Mouse (Mus musculus) intestine, embryonic 14.5 days (tissue): Measurements from ENCODE around the gene Adgrl3. TPM values are rescaled to one million over a fixed set of nuclear protein-coding genes. Genes with fewer than 3 reads are reported as not detected.
"Not testable (repeated sequence)": the region's sequence is repeated elsewhere in the genome, so short reads cannot be mapped to it uniquely, and the experiment has no call there.

Source experiments
- ATAC-seq: fragments of 200-750 bp; cut with Nextera tagmentation; replicated peaks from 2 replicates; pipeline ENCODE4 v1.8.0; 2017; ENCODE audit warnings: low read depth, moderate number of reproducible peaks, moderate TSS enrichment, moderate library complexity; ENCODE audit not compliant: low FRiP score, low TSS enrichment
- DNase-seq: peaks from one replicate; pipeline ENCODE4 v3.0.0-alpha.2; 2018; ENCODE audit warnings: low spot score
- H3K27ac ChIP-seq: fragments of 300-500 bp; sonication (generic); 2 replicates; pipeline ENCODE4 v1.5.1; 2014; ENCODE audit warnings: low read depth, mild to moderate bottlenecking, control low read depth
- H3K27me3 ChIP-seq: fragments of 300-500 bp; sonication (generic); replicated peaks from 2 replicates; pipeline ENCODE4 v1.6.1; 2014; ENCODE audit warnings: low read length, control low read depth; ENCODE audit not compliant: control insufficient read depth, insufficient read depth
- H3K36me3 ChIP-seq: fragments of 300-500 bp; sonication (generic); 2 replicates; pipeline ENCODE4 v1.6.1; 2014; ENCODE audit warnings: low read length, control low read depth; ENCODE audit not compliant: control insufficient read depth, insufficient read depth
- H3K4me1 ChIP-seq: fragments of 300-500 bp; sonication (generic); replicated peaks from 2 replicates; pipeline ENCODE4 v1.6.1; 2014; ENCODE audit warnings: low read length, control low read depth, mixed read lengths; ENCODE audit not compliant: control insufficient read depth, insufficient read depth
- H3K4me2 ChIP-seq: fragments of 300-500 bp; sonication (generic); 2 replicates; pipeline ENCODE4 v1.6.1; 2014; ENCODE audit warnings: low read length
- H3K4me3 ChIP-seq: fragments of 300-500 bp; sonication (generic); 2 replicates; pipeline ENCODE4 v1.5.1; 2014; ENCODE audit warnings: low read depth, low read length, control low read depth, mixed read lengths
- H3K9ac ChIP-seq: fragments of 300-500 bp; sonication (generic); 2 replicates; pipeline ENCODE4 v1.6.1; 2014; ENCODE audit warnings: mild to moderate bottlenecking, low read length
- H3K9me3 ChIP-seq: fragments of 300-500 bp; sonication (generic); 2 replicates; pipeline ENCODE4 v1.6.1; 2016; ENCODE audit warnings: low read length, control low read depth; ENCODE audit not compliant: control insufficient read depth
- WGBS: fragments of 180-500 bp; shearing (Covaris S2); extraction: QIAGEN DNeasy Blood & Tissue Kit; methylation state at CpG from one replicate; pipeline ENCODE4 v1.1.7; 2014; 5-methylcytosine and 5-hydroxymethylcytosine counted together
- polyA plus RNA-seq: library from polyadenylated mRNA; unstranded; fragments of >200 nt; fragmentation: Nextera tagmentation; extraction: Ambion mirVana; gene quantifications from 2 replicates; pipeline ENCODE4 v1.2.1, GENCODE M21; 2014

The Adgrl3 gene
- polyA plus RNA-seq, 1 experiment from 2014 or later: 13.5 TPM

DNA sequence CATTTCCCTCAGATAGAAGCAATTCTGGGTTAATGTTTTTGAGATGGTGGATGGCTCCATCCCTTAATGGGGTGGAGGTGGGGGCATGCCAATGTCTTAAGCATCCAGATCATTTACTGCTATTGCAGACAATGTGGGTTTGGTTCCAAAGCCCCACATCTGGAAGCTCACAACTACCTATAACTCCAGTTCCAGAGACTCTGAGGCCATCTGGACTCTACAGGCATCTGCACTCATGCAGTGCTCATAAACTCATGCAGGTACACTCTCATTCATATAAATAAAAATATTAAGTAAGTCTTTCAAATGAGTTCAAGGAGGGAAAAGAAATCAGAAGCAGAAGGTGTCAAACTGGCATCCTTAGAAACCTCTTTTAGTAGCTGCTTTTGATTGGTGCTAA, 530.3 kb downstream of the Adgrl3 start:
- H3K4me3 ChIP-seq: no peak overlapping the region
- no peak for DNase-seq
- H3K36me3 ChIP-seq: no peaks in the 10 kb centered on the region
- H3K27me3 ChIP-seq: no peaks in the 10 kb centered on the region
- H3K4me1 ChIP-seq: no peaks in the 10 kb centered on the region
- H3K9ac ChIP-seq: no peak overlapping the region
- no peak overlapping the region for H3K27ac ChIP-seq
- H3K4me2 ChIP-seq: no peak overlapping the region
- H3K9me3 ChIP-seq: no peaks in the 10 kb centered on the region
- ATAC-seq: no peak

DNA sequence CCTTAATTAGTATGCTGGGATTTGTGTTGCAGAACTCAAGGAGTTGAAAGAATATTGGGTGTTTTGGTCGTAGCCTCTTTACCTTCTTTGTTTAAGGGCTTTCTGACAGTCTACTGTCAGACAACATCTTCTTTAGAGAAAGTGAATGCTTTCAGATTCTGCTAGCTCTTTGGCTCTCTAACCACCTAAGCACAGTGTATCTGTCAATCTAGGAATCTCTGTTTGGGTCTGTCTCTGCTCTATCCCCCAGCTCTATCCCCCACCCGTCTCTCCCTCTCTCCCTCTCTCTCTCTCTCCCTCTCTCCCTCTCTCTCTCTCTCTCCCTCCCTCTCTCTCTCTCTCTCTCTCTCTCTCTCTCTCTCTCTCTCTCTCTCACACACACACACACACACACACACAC, 535.2 kb downstream of the Adgrl3 start:
- not testable (repeated sequence) for H3K4me3 ChIP-seq, H3K9me3 ChIP-seq, H3K36me3 ChIP-seq, H3K4me1 ChIP-seq, H3K4me2 ChIP-seq, H3K27me3 ChIP-seq, DNase-seq, H3K27ac ChIP-seq, ATAC-seq, H3K9ac ChIP-seq
- 73% methylated on average over 2 of the region's 2 CpGs for WGBS

DNA sequence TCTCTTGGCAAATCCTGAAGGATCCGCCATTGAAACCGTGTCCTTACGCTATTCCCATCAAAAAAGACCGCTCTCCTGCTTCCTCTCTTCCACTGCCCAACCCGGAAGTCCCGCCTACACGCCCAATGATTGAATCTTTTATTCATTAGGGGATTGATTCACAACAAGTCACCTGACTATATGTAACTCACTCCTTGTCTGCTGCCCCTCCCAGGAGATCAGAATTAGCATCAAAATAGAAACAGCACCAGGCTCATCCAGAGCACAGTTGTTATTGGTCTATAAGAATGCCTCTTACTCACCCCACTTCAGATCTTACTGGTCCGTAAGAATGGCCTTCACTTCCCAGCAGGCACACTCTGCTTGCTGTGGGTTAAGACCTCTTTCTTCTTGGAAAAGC, 536.1 kb downstream of the Adgrl3 start:
- no peak for ATAC-seq
- no peak for DNase-seq
- H3K4me2 ChIP-seq: no peak overlapping the region
- no peak overlapping the region for H3K27ac ChIP-seq
- H3K4me1 ChIP-seq: no peaks in the 10 kb centered on the region
- 86% methylated on average over 8 of the region's 8 CpGs for WGBS
- no peaks in the 10 kb centered on the region for H3K27me3 ChIP-seq
- no peak overlapping the region for H3K4me3 ChIP-seq
- no peaks in the 10 kb centered on the region for H3K9me3 ChIP-seq
- no peaks in the 10 kb centered on the region for H3K36me3 ChIP-seq
- no peak overlapping the region for H3K9ac ChIP-seq

- ATAC-seq (no peak), DNase-seq (no peak)
- H3K9ac ChIP-seq: no peak overlapping the region
- no peak overlapping the region for H3K4me3 ChIP-seq
- H3K36me3 ChIP-seq: no peaks in the 10 kb centered on the region
- H3K4me1 ChIP-seq: no peaks in the 10 kb centered on the region
- H3K9me3 ChIP-seq: no peaks in the 10 kb centered on the region
- H3K4me2 ChIP-seq: no peak overlapping the region
- H3K27me3 ChIP-seq: no peaks in the 10 kb centered on the region
- WGBS: 91% methylated on average over 6 of the region's 6 CpGs
- H3K27ac ChIP-seq: no peak overlapping the region
These were observed 539.0 kb downstream of the Adgrl3 start for GRCm38 (mm10) chr5:81558965-81559364.

DNA sequence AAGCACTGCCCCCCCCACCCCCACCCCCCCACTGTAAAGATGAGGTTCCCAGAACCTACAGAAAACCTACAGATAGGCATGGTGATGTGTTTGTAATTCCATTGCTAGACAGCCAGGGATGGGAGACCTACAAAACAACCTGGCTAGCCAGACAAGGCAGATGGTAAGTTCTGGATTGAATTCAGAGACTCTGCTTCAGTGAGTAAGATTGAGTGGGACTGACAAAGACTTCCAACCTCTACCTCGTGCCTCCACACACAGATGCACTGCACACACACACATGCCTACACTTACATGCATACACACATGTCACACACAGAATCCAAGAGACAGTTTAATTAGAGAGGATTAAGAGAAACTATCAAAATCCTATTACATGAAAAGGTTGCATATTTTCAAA, 544.4 kb downstream of the Adgrl3 start:
- no peak for DNase-seq
- no peak for ATAC-seq
- H3K4me1 ChIP-seq: no peaks in the 10 kb centered on the region
- no peak overlapping the region for H3K27ac ChIP-seq
- no peak overlapping the region for H3K4me2 ChIP-seq
- no peak overlapping the region for H3K9ac ChIP-seq
- H3K4me3 ChIP-seq: no peak overlapping the region
- H3K36me3 ChIP-seq: no peaks in the 10 kb centered on the region
- WGBS: 66% methylated on average over 1 of the region's 1 CpGs
- H3K27me3 ChIP-seq: no peaks in the 10 kb centered on the region
- H3K9me3 ChIP-seq: no peaks in the 10 kb centered on the region

GRCm38 (mm10) chr5:81566577-81566976, 546.6 kb downstream of the Adgrl3 start:
- H3K4me2 ChIP-seq: no peak overlapping the region
- H3K36me3 ChIP-seq: no peaks in the 10 kb centered on the region
- DNase-seq (no peak), ATAC-seq (no peak)
- no peaks in the 10 kb centered on the region for H3K27me3 ChIP-seq
- H3K27ac ChIP-seq: no peak overlapping the region
- no peak overlapping the region for H3K4me3 ChIP-seq
- H3K9me3 ChIP-seq: no peaks in the 10 kb centered on the region
- H3K4me1 ChIP-seq: no peaks in the 10 kb centered on the region
- H3K9ac ChIP-seq: no peak overlapping the region
- WGBS: 96% methylated on average over 1 of the region's 1 CpGs

GRCm38 (mm10) chr5:81568743-81569142, 548.8 kb downstream of the Adgrl3 start:
- no peak overlapping the region for H3K4me3 ChIP-seq
- DNase-seq (no peak), ATAC-seq (no peak)
- no peaks in the 10 kb centered on the region for H3K36me3 ChIP-seq
- no peaks in the 10 kb centered on the region for H3K27me3 ChIP-seq
- H3K27ac ChIP-seq: no peak overlapping the region
- H3K9me3 ChIP-seq: no peaks in the 10 kb centered on the region
- H3K4me1 ChIP-seq: no peaks in the 10 kb centered on the region
- WGBS: 84% methylated on average over 1 of the region's 1 CpGs
- H3K4me2 ChIP-seq: no peak overlapping the region
- H3K9ac ChIP-seq: no peak overlapping the region

- Histone ChIP-seq H3K4me2 (no peak overlapping the region), H3K4me1 (no peaks in the 10 kb centered on the region), H3K27me3 (no peaks in the 10 kb centered on the region), H3K36me3 (no peaks in the 10 kb centered on the region), H3K9ac (no peak overlapping the region), H3K27ac (no peak overlapping the region), H3K4me3 (no peak overlapping the region), H3K9me3 (no peaks in the 10 kb centered on the region)
- whole genome bisulfite sequencing: 71% methylated on average over 5 of the region's 5 CpGs
- DNase-seq (no peak), ATAC-seq (no peak)
These were observed 562.9 kb downstream of the Adgrl3 start for GRCm38 (mm10) chr5:81582886-81583285.

DNA sequence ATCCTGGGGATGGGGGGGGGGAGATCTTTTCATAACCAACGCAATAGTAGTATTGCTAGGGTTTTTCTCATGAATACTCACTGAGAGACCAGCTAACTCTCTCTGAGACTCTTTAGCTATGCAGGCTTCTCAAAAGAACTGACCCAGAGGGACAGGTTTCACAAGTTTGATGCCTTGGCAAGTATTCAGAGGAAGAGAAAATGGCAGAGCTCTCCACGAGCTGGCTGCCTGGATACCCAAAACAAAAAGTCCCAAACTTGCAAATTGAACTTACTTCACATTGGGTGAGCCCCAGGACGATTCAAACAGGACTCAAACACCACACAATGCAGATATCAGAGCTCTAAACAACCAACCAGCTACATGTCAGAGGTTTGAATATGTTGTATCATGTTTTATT, 563.5 kb downstream of the Adgrl3 start:
- Histone ChIP-seq H3K4me3 (no peak overlapping the region), H3K4me1 (no peaks in the 10 kb centered on the region), H3K9ac (no peak overlapping the region), H3K4me2 (no peak overlapping the region), H3K9me3 (no peaks in the 10 kb centered on the region), H3K27ac (no peak overlapping the region), H3K36me3 (no peaks in the 10 kb centered on the region), H3K27me3 (no peaks in the 10 kb centered on the region)
- ATAC-seq (no peak), DNase-seq (no peak)
- 66% methylated on average over 3 of the region's 3 CpGs for WGBS
